Mouse (Mus musculus) stomach, postnatal 0 days (tissue): Measurements from ENCODE around the gene Rnf41. TPM values are rescaled to one million over a fixed set of nuclear protein-coding genes. Genes with fewer than 3 reads are reported as not detected.

Experiments
- ATAC-seq: fragments of 200-750 bp; cut with Nextera tagmentation; 2 replicates; pipeline ENCODE4 v1.8.0; 2017; ENCODE audit not compliant: low FRiP score, low TSS enrichment
- DNase-seq: peaks from one replicate; pipeline ENCODE4 v3.0.0-alpha.2; 2016; ENCODE audit warnings: low spot score
- H3K27ac ChIP-seq: fragments of 300-500 bp; sonication (generic); replicated peaks from 2 replicates; pipeline ENCODE4 v1.5.1; 2014; ENCODE audit warnings: mild to moderate bottlenecking, control low read depth
- H3K27me3 ChIP-seq: fragments of 300-500 bp; sonication (generic); 2 replicates; pipeline ENCODE4 v1.6.1; 2014; ENCODE audit warnings: low read length; ENCODE audit not compliant: control insufficient read depth, insufficient read depth
- H3K36me3 ChIP-seq: fragments of 300-500 bp; sonication (generic); 2 replicates; pipeline ENCODE4 v1.6.1; 2014; ENCODE audit warnings: low read length, mixed read lengths; ENCODE audit not compliant: control insufficient read depth, insufficient read depth
- H3K4me1 ChIP-seq: fragments of 300-500 bp; sonication (generic); replicated peaks from 2 replicates; pipeline ENCODE4 v1.6.1; 2014; ENCODE audit warnings: antibody characterized with exemption; ENCODE audit not compliant: control insufficient read depth, insufficient read depth
- H3K4me2 ChIP-seq: fragments of 300-500 bp; sonication (generic); replicated peaks from 2 replicates; pipeline ENCODE4 v1.6.1; 2014; ENCODE audit warnings: low read depth, mild to moderate bottlenecking, control low read depth, moderate library complexity
- H3K4me3 ChIP-seq: fragments of 300-500 bp; sonication (generic); 2 replicates; pipeline ENCODE4 v1.5.1; 2014; ENCODE audit warnings: low read depth, low read length, control low read depth
- H3K9ac ChIP-seq: fragments of 300-500 bp; sonication (generic); 2 replicates; pipeline ENCODE4 v1.6.1; 2014; ENCODE audit warnings: mild to moderate bottlenecking, low read length, control low read depth, mixed read lengths
- H3K9me3 ChIP-seq: fragments of 300-500 bp; sonication (generic); 2 replicates; pipeline ENCODE4 v1.6.1; 2016; ENCODE audit warnings: low read length; ENCODE audit not compliant: control insufficient read depth
- CTCF ChIP-seq: IDR thresholded peaks from 2 replicates; pipeline ENCODE4 v1.5.1; 2016; ENCODE audit warnings: antibody characterized with exemption, low read depth, mild to moderate bottlenecking, moderate library complexity
- EP300 ChIP-seq: optimal IDR thresholded peaks from 2 replicates; pipeline ENCODE3; 2016; ENCODE audit warnings: antibody characterized with exemption
- WGBS: fragments of 180-500 bp; shearing (Covaris S2); extraction: QIAGEN DNeasy Blood & Tissue Kit; methylation state at CpG from one replicate; pipeline ENCODE4 v1.1.7; 2014; 5-methylcytosine and 5-hydroxymethylcytosine counted together
- polyA plus RNA-seq: library from polyadenylated mRNA; unstranded; fragments of >200 nt; fragmentation: Nextera tagmentation; extraction: Ambion mirVana; gene quantifications from 2 replicates; pipeline ENCODE4 v1.2.1, GENCODE M21; 2015

Gene Rnf41
- polyA plus RNA-seq, 1 experiment from 2014 or later = 18.9 TPM

GRCm38 (mm10) chr10:128400338-128400737 is 11.1 kb upstream of the Rnf41 start:
- no peaks in the 10 kb centered on the region for H3K4me1 ChIP-seq
- no peak for TF ChIP-seq EP300
- TF ChIP-seq CTCF = no peak
- H3K36me3 ChIP-seq = no peaks in the 10 kb centered on the region
- DNase-seq (peak; percentile 59), ATAC-seq (0 out of 2 replicates have a peak, but pooled peaks have one; percentile 33)
- WGBS = 33% methylated on average over 5 of the region's 5 CpGs
- H3K9me3 ChIP-seq = no peaks in the 10 kb centered on the region
- H3K27ac ChIP-seq = no peak overlapping the region
- no peak overlapping the region for H3K4me2 ChIP-seq
- H3K4me3 ChIP-seq = no peak overlapping the region
- H3K9ac ChIP-seq = no peak overlapping the region
- H3K27me3 ChIP-seq = no peaks in the 10 kb centered on the region

GRCm38 (mm10) chr10:128401056-128401455 is 10.4 kb upstream of the Rnf41 start, which contains the start of gene Slc39a5:
Gene Slc39a5 (minus strand): TSS chr10:128401229.
- H3K9ac ChIP-seq = no peak within 1 kb of the TSS
- H3K27ac ChIP-seq = no peak within 1 kb of the TSS
- no peaks in the 10 kb centered on the region; the same call in 1 of the 2 replicates for H3K36me3 ChIP-seq
- TF ChIP-seq EP300 = no peak
- TF ChIP-seq CTCF = no peak
- H3K27me3 ChIP-seq = no peaks in the 10 kb centered on the region
- DNase-seq = peak; percentile 9
- 30% methylated on average over 2 of the region's 2 CpGs for WGBS
- no peak within 1 kb of the TSS for H3K4me3 ChIP-seq
- no peaks in the 10 kb centered on the region for H3K9me3 ChIP-seq
- H3K4me2 ChIP-seq = no peak within 1 kb of the TSS
- no peak for ATAC-seq
- no peaks in the 10 kb centered on the region for H3K4me1 ChIP-seq

GRCm38 (mm10) chr10:128401638-128402037 is 9.8 kb upstream of the Rnf41 start:
- H3K36me3 ChIP-seq = no peaks in the 10 kb centered on the region; the same call in 1 of the 2 replicates
- H3K4me1 ChIP-seq = no peaks in the 10 kb centered on the region
- no peak overlapping the region for H3K27ac ChIP-seq
- ATAC-seq = no peak
- WGBS = 79% methylated on average over 9 of the region's 9 CpGs
- no peak overlapping the region for H3K9ac ChIP-seq
- H3K9me3 ChIP-seq = no peaks in the 10 kb centered on the region
- TF ChIP-seq CTCF (no peak), EP300 (no peak)
- H3K4me3 ChIP-seq = no peak overlapping the region
- DNase-seq = peak; percentile 10
- no peak overlapping the region for H3K4me2 ChIP-seq
- H3K27me3 ChIP-seq = no peaks in the 10 kb centered on the region

GRCm38 (mm10) chr10:128403931-128404330 is 7.5 kb upstream of the Rnf41 start:
- Histone ChIP-seq H3K27ac (no peak overlapping the region), H3K9ac (no peak overlapping the region), H3K4me1 (no peaks in the 10 kb centered on the region), H3K27me3 (no peaks in the 10 kb centered on the region), H3K9me3 (no peaks in the 10 kb centered on the region), H3K36me3 (no peaks in the 10 kb centered on the region; the same call in 1 of the 2 replicates), H3K4me2 (no peak overlapping the region), H3K4me3 (no peak overlapping the region)
- no peak for TF ChIP-seq EP300
- no peak for TF ChIP-seq CTCF
- no peak for ATAC-seq
- WGBS = 80% methylated on average over 7 of the region's 7 CpGs
- DNase-seq = no peak

GRCm38 (mm10) chr10:128408591-128409535 is 2.6 kb upstream of the Rnf41 start:
- peak; percentile 47 for DNase-seq
- Histone ChIP-seq H3K27me3 (no peaks in the 10 kb centered on the region), H3K4me2 (peak overlapping the region; percentile 81), H3K9ac (peak overlapping the region; percentile 72), H3K27ac (peak overlapping the region; percentile 53), H3K4me3 (peak overlapping the region; percentile 64), H3K9me3 (no peaks in the 10 kb centered on the region), H3K4me1 (no peaks in the 10 kb centered on the region; the same call in 1 of the 2 replicates), H3K36me3 (no peaks in the 10 kb centered on the region; the same call in 1 of the 2 replicates)
- WGBS = 18% methylated on average over 35 of the region's 35 CpGs
- ATAC-seq = no peak
- TF ChIP-seq EP300 (no peak), CTCF (no peak; the same call in 1 of the 2 replicates)
